Mouse (Mus musculus): ENCODE measurements around the gene Fam162b. TPM values are rescaled to one million over a fixed set of nuclear protein-coding genes. Genes with fewer than 3 reads are reported as not detected.

Gene Fam162b
- total RNA-seq (2021): not detected

DNA sequence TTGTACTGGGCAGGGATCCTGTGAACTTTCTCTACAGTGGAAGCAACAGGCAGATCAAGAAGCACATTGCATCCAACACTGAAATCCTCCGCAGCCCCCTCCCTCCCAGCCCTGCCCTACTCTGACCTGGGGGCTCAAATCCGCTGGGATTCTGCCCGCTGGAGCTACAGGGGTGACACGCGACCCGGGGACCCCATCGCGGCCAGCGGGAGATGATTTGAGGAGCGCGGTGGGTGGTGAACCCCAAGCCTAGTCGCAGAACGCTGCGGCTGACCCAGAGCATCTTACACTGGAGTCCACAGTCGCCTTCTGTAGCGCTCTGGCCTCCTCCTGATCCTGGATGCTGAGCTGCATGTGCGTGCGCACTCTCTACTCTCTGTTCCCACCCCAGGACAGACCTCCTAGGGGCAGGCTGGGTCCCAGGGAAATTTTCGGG, at the start of gene Fam162b:
Gene Fam162b, minus strand, starts transcription at position 379 of the 436 bp plus-strand sequence.
- intact Hi-C loops (cut with DNase I): no loop called here

DNA sequence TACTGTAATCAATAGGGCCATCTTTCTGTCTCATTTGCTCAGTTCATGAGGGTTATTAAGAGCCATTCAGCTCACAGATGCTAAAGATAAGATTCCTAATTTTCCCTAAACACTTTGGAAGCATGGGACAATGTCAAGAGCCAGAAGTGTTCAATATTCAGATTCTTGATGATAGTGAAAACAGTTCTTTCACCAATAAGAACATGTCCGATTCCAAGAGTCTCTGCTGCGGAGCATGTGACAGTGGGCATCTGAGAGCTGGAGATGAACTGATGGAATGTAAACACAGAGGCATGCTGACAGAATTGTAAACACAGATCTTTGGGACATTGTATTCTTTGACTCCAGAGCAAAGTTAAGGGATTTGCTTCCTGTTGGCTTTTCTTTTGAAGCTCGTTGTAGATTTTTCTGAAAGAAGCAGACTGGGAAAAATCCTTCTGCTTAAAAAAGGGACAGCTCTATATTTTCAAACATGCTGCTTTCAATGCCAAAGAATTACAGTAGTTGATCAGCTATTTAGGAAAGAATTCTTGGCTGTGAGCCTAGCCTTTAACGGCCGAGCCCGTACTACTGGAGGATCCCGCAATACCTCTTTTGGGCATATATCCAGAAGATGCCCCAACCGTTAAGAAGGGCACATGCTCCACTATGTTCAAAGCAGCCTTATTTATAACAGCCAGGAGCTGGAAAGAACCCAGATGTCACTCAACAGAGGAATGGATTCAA, 41.3 kb upstream of the Fam162b start, which contains the start of gene Gprc6a:
Gene Gprc6a, minus strand, starts transcription at position 51 of the 726 bp plus-strand sequence.
- no peak for DNase-seq
- intact Hi-C loops (cut with DNase I): no loop called here

More for the DNA sequence above, at the start of gene Fam162b:
- no peak for DNase-seq

DNA sequence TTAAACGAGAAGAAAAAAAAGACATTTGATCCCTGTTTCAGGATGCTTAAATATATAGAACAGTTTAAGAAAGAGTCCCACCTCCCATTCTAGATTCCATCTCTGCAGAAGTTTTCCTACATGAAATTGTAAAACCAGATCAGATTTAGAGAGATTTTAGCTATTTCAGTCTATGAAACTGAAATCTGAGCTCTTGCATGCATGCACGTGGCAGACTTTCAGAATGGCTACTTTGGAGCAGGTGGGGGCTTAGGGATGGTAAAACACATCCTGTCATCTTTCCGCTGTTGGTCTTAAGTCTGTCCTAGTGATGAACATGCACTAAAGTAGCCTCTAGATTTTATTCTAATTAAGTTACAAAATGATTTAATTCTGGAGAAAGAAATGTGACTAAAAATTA, 30.9 kb upstream of the Fam162b start:
- no peak for DNase-seq
- intact Hi-C loops (cut with DNase I): no loop called here

DNA sequence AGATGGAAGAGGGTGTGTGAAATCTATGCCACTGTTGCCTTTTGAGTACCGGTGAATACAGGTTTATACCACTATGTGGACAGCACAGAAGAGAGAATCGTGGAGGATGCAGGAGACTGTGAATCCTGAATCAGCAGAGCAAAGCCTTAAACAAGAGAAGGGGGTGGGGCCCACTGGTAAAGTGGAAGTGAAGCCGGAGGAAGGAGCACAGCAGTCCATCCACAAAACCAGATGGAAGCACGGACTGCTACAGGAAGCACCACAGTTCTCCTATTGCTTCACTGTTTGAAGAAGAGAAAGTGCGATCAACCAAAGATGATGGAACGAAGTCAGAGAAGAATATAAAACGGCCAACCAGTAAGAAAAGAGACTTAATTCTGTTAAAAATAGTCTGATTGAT, 29.8 kb upstream of the Fam162b start:
- intact Hi-C loops (cut with DNase I): no loop called here
- no peak for DNase-seq

DNA sequence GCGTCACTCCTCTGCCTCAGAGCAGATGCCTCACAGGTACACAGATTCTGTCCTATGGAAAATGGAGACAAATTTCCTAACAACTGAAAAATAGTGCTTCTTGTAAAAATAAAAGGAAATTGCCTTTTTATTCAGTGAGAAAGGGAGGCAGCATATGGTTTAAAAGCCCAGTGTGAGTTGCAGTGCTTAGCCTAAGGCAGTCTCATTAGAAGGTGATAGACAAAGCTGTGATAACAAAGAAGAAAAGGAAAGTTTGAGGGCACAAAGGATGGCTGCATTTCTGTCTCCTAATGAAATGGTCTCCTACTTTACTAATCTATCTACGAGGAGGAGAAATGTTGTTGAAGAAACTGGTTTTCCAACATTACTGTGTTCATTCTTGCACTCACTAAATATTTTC, 28.2 kb upstream of the Fam162b start:
- no peak for DNase-seq
- intact Hi-C loops (cut with DNase I): no loop called here

DNA sequence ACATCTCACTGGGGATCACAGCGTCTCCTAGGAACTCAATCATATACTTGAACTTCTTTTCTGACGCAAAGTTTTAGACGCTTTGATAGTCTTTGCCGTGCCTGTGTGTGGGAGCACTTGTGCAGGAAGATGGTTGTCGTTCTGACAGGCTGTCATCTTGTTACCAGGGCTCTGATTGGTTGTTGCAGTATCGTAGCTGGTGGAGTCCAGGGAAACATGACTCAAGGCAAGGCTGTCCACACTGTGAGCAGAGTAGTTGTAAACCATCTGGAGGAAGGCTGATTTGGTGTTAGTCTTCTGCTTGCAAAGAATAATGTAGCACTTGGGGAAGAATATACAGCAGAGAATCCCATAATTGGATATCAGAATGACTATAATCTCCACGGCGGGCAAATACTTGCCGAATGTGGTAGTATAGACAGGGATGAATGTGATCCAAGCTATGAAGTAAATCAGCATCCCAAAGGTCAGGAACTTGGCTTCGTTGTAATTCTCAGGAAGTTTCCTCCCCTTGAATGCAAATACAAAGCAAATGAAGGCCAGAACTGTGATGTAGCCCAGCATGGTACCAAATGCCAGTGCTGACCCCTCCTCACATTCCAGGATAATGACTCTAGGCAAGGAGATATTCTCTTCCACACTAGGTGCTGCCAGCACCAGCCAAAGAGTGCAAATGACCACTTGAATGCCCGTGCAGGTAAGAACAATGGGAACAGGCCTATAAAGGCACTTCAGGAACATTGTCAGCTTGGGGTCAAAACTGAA, 24.7 kb upstream of the Fam162b start:
- DNase-seq: no peak
- intact Hi-C loops (cut with DNase I): no loop called here

DNA sequence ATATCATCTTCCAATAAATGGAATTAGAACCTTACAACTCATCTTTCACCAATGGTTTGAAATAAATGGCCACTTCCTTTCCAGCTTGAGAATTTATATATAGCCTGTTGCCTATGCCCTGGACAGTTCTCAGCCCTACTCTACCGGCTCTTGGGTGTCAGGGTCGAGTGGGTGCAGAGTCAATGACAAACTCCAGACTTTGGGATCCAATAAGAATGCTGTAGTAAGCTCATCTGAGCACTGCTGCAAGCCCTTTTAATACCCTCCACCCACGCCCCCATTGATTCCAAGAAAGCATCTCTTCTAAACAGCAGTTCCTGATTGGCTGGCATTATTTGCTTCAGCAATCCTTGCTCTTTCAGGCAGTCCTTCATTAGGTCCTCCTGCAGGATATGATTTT, 23.1 kb upstream of the Fam162b start:
- intact Hi-C loops (cut with DNase I): no loop called here
- DNase-seq: no peak

DNA sequence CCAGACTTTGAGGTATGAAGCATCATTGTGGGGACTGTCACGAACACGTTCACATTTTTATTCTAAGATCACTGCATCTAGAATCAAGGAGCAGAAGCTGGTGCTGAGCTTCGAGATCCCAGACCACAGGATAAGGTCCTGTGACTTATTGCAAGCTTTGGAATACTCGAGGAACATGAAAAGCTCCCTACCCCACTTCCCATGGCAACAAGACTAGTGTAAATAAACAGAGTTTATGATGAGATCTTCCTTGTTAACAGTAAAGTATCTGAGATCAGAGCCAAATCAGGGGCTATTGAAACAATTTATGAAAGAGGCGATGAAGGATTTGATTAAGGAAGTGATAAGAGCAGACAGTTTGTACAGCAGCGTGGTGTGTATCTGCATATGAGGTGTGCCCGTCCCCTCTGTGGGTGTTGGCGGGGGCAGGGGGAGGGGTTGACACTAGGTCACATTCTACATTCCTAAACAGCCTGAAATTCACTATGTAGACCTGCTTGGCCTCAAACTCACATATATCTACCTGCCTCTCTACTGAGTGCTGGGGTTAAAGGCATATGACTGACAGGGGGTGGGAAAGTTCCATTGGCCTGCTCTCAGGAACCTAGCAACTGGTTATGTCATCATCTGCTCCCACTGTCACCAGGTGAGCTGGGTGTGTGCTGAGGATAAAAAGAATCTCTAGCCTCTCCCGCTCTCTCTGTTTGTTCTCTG, 21.8 kb upstream of the Fam162b start:
- no peak for DNase-seq
- intact Hi-C loops (cut with DNase I): no loop called here

DNA sequence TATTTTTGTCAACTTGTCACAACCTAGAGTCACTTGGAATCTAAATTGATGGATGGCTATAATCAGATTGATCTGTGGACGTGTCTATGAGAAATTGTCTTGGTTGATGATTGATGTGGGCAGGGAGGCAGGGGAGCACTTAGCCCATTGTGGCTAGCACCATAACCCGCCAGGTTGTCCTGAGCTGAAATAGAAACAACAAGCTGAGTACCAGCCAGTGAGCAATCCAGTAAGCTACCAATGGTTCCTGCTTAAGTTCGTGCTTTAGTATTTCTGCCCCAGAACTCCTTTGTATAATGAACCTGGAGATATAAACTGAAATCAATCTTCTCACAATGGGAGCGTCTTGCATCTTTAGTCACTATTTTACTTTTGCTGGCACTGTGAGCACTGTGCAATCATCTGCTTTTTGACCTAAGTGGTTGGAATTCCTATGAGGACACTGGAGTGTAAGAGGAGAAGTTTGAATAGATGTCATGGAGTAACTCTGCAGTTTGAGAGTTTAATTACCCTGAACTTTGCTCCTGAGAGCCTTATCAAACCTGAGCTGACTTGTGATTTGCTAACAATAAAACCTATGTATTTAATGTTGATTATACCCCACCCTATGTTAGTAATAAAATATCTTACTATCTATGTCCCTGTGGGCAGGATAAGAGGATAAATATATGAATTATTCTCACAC, 19.6 kb upstream of the Fam162b start:
- intact Hi-C loops (cut with DNase I): no loop called here

DNA sequence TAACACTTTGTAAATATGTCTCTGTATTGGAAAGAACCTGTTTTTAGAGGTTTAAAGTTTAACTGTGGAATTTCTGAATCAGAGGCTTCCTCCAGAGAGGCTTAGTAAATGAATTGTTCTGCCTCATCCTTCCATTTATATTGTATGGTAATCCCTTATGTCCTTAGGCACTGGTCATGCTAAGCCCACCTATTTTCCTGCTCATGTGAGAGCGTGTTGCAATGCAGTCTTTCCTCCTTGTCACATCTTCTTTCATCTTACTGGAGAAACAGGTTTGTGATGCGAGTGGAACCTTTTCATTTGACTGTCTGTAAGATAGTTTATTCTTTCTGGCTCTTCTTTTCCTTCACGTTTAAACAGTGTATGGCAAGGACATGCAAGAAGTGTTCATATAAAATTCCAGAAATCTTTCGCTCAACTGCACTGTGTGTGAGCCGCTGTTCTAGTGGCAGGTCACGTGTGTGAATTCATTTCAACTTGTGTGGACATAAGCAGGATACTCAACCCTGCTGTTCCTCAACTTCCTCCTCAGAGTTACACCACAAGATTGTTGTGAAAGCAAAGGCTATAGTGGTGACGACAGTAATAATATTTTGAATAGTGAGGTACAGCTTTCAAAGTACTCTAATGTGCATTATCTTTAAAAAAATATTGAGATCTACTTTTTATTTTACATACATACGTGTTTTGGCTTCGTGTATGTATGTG, 6.8 kb upstream of the Fam162b start:
- intact Hi-C loops (cut with DNase I): loop anchor here (5.0 kb wide), 1 partner anchor 60 kb away; no protein-coding TSS in a partner anchor
- no peak for DNase-seq

More for the DNA sequence above, 19.6 kb upstream of the Fam162b start:
- DNase-seq: no peak

DNA sequence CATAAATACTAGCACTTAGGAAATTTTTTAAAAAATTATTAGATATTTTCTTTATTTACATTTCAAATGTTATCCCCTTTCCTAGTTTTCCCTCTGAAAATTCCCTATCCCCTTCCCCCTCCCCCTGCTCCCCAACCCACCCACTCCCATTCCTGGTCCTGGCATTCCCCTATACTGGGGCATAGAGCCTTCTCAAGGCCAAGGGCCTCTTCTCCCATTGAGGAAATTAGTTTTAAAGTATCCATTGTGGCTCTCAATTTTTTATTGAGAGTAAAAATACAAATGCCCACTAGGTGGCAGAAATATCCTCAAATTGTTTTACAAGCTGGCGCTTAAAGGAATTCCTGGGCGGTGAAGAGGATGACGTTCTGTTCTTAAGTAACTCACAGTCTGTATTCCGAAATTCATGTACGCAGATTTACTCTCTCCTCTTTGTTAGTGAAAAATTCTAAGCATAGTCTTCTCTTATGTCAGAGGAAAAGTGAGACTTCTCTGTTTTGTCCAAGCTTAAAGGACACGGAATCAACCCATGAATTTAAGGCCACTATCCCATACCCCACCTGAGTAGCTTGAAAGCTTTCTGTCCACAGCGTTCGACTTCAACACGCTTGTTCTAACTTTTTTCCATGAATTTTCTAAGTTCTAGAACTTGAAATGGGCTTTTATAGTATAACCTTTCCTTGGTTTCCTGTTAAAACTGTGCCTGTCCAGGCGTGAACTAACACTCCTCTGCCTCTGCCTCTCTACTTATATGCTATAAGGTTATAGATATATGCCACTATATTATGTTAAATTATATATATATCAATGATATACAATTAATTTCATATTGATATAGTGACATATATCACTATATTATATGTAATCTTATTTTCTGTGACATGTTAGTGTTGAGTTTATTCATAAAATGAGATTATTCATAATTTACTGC, 4.9 kb upstream of the Fam162b start:
- no peak for DNase-seq
- intact Hi-C loops (cut with DNase I): loop anchor here (5.0 kb wide), 1 partner anchor 62 kb away; no protein-coding TSS in a partner anchor

DNA sequence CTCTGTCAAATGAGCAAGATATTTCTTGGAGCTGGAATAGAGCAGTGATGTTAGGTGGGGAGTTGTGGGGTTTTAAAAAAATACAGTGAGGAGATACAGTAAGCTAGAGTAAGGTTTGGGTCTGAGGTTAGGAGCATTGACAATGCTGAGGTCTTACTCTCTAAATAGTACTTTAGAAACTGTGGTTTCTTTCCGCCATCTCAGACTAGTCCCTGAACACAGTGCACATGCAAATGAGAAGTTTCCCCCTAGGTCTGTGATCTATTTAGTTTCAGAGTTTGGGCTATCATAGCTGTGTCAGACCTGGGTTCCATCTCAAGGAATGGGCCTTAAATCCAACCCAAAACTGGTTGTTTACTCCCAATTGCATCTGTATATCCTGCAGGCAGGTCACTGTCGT, 1.3 kb upstream of the Fam162b start:
- intact Hi-C loops (cut with DNase I): no loop called here
- no peak for DNase-seq

DNA sequence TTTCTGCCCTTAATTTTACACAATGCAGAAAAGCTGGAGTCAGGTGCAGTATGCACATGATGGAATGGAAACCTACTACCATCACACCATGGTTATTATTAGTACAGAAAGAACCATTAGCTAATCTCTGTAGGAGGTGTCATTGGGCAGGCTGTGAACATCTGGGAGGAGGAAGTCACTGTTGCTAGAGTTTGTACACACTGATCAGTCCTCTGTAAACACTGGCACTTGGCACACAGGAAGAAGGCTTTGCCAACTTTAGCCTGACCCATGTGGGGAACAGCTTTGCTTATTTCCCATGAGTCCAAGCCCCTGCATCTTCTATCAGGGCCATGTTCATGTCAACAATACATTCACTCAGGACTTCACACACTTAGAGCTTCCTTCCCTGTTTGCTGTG, 5.4 kb downstream of the Fam162b start:
- DNase-seq: no peak
- intact Hi-C loops (cut with DNase I): no loop called here

DNA sequence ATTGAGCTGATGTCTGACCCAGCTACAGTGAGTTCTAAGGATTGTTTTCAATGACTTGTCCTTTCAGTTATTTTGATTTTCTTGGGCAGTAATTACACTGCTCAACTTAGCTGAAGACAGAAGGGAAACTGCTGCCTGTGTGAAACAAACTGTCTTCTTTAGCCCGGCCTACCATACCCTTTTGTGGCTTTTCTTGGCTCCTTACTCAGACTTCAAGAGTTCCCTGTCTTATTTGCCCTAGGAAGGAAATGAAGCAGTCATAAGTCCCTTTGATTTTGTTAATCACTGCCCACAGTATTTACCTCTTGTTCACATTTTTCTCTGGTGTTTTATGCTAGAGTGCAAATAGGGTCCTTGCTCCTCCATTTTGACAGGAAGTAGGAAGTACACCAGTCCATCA, 5.9 kb downstream of the Fam162b start:
- intact Hi-C loops (cut with DNase I): no loop called here
- no peak for DNase-seq

DNA sequence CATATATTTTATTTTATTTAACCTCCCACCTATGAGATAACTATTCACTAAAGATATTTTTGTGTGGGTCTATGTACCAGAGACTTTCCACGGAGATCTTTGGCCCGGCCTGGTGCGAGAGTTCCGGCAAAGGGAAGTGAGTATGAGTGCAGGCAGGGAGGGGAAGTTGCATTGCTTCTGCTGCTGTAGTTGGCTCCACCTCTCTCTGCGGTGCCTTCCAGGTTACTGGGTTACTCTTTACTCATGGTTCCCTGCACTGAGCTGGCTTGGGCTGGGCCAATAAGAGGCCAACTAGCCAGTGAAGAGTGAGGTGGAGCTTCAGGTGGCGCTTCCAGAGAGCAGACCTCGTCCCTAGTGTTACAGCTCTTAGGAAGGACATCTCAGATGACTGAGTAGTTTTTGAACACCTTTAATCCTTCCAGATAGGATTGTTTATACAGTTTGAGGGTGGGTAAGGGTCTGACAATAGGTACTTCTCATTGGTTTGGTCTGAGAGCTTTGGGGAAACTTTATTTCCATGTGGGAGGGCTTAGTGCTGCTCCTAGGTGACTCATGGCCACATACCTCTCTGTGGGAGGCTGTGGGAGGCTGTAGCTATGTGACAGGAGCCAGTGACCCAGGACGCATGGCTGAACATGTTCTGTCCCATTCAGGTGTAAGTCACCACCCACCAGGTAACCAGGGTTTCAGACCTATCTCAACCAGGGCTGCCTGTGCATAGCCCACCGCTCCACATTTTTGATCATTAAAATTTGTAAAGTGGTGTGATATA, 18.9 kb downstream of the Fam162b start:
- intact Hi-C loops (cut with DNase I): no loop called here
- DNase-seq: no peak

DNA sequence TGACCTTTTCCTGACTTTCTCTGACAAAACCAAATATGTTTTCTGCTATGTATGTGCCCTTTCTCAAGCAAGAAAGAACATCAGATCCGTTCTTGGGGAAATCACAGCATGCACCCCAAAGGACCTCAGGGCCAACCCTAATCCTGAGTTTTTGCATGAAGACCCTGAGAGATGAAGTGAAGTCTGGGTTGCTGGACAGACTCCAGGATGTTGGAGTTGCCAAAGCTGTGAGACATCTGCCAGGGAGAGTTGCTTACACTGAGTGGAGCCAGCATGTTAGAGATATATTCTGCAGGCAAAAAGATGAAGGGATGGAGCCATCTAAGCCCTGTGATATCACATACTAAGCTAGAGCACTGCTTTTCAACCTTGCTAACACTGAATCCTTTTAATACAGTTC, 34.3 kb downstream of the Fam162b start:
- DNase-seq: no peak

DNA sequence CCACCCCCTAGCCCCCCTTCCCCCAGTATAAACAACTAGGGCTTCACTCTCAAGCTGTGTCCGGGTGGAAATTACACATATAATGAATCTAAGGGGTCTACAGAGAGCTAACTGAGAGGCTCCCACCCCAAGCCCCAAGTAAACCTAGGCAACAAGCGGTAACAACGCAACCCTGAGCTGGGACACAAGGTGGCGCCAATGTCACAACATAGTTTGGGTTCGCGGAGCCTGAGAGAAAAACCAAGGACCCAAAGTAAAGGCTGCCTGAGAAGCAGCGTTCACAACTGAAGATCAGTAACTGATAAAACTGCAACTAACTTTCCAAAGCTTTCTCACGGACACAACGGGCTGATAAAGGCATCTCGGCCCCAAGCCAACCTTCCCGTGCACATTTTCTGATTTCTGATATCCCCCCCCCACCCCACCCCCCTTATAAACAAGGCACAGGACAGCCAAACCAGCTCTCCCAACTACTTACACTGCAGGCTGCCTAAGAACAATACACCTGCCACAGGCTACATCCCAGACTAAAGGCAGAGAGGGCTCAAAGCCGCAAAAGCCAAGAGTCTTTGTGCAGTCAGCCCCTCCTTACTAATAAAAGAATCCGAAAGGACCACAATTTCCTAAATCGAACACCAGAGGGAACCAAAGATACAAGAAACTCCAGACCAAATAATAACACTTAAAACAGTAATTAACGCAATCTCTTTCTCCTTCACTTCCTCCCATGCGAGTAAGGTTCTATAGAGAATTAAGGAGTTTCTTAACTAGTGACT, 36.8 kb downstream of the Fam162b start:
- DNase-seq: peak; percentile 44 to 70
- intact Hi-C loops (cut with DNase I): loop anchor here (5.0 kb wide), 1 partner anchor 104 kb away; no protein-coding TSS in a partner anchor

More for the DNA sequence above, 34.3 kb downstream of the Fam162b start:
- intact Hi-C loops (cut with DNase I): no loop called here

Data from heart, postnatal 36 days (tissue).